14 mouse cellular contexts compared by ENCODE assay signal in genomic region chr1:42417815-42418214, GRCm38 (mm10).
"Had no signal": no experiment of that assay in that cellular context is flagged by ENCODE, and none has a peak within 500 bp of the region (broad histone marks: within the 10 kb centered on the region; RNA-seq: fewer than 3 reads in every experiment).

No protein-coding gene starts in this region.

- H3K9ac ChIP-seq: intestine, embryonic 15.5 days; limb, embryonic 13.5 days; liver, embryonic 15.5 days; midbrain, embryonic 12.5 days; neural tube, embryonic 13.5 days; stomach, embryonic 15.5 days had no signal

- H3K4me2 ChIP-seq: intestine, embryonic 15.5 days; limb, embryonic 13.5 days; liver, embryonic 15.5 days; midbrain, embryonic 12.5 days; neural tube, embryonic 13.5 days; stomach, embryonic 15.5 days had no signal

- H3K27ac ChIP-seq: intestine, embryonic 15.5 days; limb, embryonic 13.5 days; liver, embryonic 15.5 days; midbrain, embryonic 12.5 days; neural tube, embryonic 13.5 days; stomach, embryonic 15.5 days had no signal

- H3K4me3 ChIP-seq: intestine, embryonic 15.5 days; limb, embryonic 13.5 days; liver, embryonic 15.5 days; midbrain, embryonic 12.5 days; neural tube, embryonic 13.5 days; stomach, embryonic 15.5 days had no signal

- H3K4me1 ChIP-seq: liver, embryonic 15.5 days; stomach, embryonic 15.5 days had no signal

- DNase-seq: kidney, adult 18-20 months; kidney, postnatal 10 days; kidney, postnatal 4 days; left cerebral cortex, postnatal 4 days; retina, postnatal 1 day; right cerebral cortex, postnatal 14 days; thymus, adult 2 months; thymus, postnatal 25 days had no signal

- H3K9me3 ChIP-seq: intestine, embryonic 15.5 days; limb, embryonic 13.5 days; liver, embryonic 15.5 days; midbrain, embryonic 12.5 days; neural tube, embryonic 13.5 days; stomach, embryonic 15.5 days had no signal

- H3K27me3 ChIP-seq: intestine, embryonic 15.5 days; liver, embryonic 15.5 days; stomach, embryonic 15.5 days had no signal

- ATAC-seq: intestine, embryonic 15.5 days had no signal

- H3K36me3 ChIP-seq: intestine, embryonic 15.5 days; limb, embryonic 13.5 days; liver, embryonic 15.5 days; midbrain, embryonic 12.5 days; neural tube, embryonic 13.5 days; stomach, embryonic 15.5 days had no signal
